Mouse (Mus musculus) Patski (cell line): ENCODE data around the gene Spsb4. TPM values are rescaled to one million over a fixed set of nuclear protein-coding genes. Genes with fewer than 3 reads are reported as not detected.

Source experiments
- ATAC-seq: fragments of 100-300 bp; one replicate; pipeline ENCODE4 v1.8.0; 2021
- CTCF ChIA-PET: fragments of 350-600 bp; sonication (Branson Sonifier 250); formaldehyde crosslinking; loops from one replicate; lab custom pipeline; 2022; ENCODE audit warnings: inconsistent platforms; lab: Charles Lee
- POLR2A ChIA-PET: fragments of 350-600 bp; sonication (Branson Sonifier 250); formaldehyde crosslinking; loops from one replicate; lab custom pipeline; 2022; ENCODE audit warnings: antibody characterized with exemption, inconsistent platforms; lab: Charles Lee
- DNase-seq: peaks from one replicate; pipeline ENCODE4 v3.0.0-alpha.2; 2011; ENCODE audit warnings: low read depth, low spot score
- H3K27me3 ChIP-seq: fragments of 371-371 bp; one replicate; pipeline ENCODE4 v1.5.1; 2021
- CTCF ChIP-seq: fragments of 100-300 bp; IDR thresholded peaks from one replicate; pipeline ENCODE4 v1.5.1; 2021
- in situ Hi-C: fragments of 300-500 bp; cut with MboI; formaldehyde crosslinking; loops from 3 replicates; pipeline ENCODE4 v1.11.1; 2018; ENCODE audit warnings: low pct_unique_long_range_greater_than_20kb, mixed read lengths
- polyA plus RNA-seq: library from polyadenylated mRNA; unstranded; gene quantifications from one replicate; pipeline ENCODE4 v1.2.3, GENCODE M21; 2021

The Spsb4 gene
- polyA plus RNA-seq, 1 experiment from 2014 or later, result 19.0 TPM

DNA sequence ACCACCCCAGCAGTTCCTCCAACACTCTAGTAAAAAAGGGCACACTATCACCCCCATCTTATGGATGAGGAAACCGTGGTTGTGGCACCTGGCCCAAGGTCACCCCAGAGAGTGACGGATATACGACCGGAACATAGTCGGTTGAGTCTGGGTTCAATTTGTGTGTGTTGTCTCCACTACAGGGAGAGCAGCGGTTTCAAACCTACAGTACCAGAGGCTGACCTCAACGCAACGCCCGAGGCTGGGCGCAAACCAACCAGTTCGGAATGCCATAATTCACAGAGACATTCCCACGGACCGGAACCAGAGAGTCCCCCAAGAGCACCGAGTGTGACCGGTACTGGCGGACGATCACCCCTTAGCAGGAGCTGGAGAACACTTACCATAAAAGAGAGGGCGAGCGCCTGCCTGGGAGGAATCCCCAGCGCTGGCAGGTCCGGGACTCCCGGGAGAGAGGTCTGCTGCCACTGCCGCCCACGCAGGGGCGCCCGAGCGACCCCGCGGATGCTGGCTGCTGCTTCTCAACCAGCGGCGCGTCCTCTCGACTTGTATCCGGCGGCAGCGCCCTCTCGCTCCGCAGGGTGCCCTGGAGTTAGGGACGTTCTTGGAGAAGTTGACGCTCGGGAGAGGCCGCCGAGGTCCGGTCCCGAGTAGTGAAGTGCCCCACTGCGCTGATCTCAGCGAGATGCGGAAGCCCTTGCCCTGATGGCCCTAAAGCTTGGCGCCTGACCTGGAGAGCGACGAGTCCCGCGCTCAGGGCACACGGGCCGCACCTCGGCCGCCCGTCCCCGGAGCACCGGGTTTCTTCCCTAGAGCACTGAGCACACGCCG is 617 bp downstream of the Spsb4 start:
- POLR2A ChIA-PET, result interaction anchor here (0.6 to 3.0 kb wide), 6 partner anchors 16 to 732 kb away, joined by 3 to 11 read pairs (median 5); no protein-coding TSS in a partner anchor
- ATAC-seq, result peak; percentile 74

DNA sequence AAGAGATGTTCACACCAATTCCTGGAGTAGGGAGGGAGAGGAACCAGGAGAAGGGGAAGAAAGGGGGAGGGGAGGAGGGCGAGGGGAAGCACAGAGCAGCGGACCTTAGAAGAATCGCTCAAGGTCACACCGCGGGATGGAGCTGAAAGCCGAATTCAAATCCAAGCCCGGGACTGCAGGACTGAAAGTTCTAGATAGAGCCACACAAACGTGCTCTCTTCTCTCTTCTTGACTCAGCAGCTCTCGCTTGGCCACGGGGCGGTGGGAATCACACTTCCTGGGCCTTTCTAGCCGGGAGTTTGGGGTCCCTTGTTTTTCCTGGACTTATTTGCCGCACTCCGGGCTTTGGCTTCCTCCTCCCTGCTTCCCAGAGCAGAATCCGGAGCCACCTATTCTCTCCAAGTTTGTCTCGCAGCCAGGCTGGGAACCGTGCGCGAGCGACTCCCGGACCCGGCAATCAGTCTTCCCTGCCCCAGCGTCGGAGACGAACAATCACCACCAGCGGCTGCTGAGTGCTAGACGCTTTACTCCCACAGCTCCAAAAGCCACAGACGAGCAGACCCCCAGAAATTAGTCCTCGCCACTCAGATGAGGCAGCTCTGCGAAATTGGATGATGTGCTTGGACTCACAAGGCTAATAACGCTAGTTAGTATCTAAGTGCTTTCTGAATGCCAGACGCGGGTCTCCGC is 1.4 kb downstream of the Spsb4 start:
- in situ Hi-C loops, result loop anchor here (5.0 kb wide), 1 partner anchor 55 kb away; no protein-coding TSS in a partner anchor
- DNase-seq, result no peak
- ChIA-PET CTCF (interaction anchor here (1.0 to 1.9 kb wide), 6 partner anchors 14 to 101 kb away, joined by 3 to 6 read pairs (median 3); no protein-coding TSS in a partner anchor), POLR2A (interaction anchor here (1.2 to 3.0 kb wide), 5 partner anchors 15 to 96 kb away, joined by 4 to 11 read pairs (median 6); no protein-coding TSS in a partner anchor)
- no peaks in the 10 kb centered on the region for H3K27me3 ChIP-seq
- ATAC-seq, result no peak
- TF ChIP-seq CTCF, result no peak

More for the DNA sequence above, 617 bp downstream of the Spsb4 start:
- DNase-seq, result no peak
- CTCF ChIA-PET, result interaction anchor here (0.8 to 2.6 kb wide), 9 partner anchors 38 to 143 kb away, joined by 3 to 8 read pairs (median 3); no protein-coding TSS in a partner anchor
- H3K27me3 ChIP-seq, result no peaks in the 10 kb centered on the region
- no peak for TF ChIP-seq CTCF
- in situ Hi-C loops, result loop anchor here (5.0 kb wide), 1 partner anchor 56 kb away; no protein-coding TSS in a partner anchor

DNA sequence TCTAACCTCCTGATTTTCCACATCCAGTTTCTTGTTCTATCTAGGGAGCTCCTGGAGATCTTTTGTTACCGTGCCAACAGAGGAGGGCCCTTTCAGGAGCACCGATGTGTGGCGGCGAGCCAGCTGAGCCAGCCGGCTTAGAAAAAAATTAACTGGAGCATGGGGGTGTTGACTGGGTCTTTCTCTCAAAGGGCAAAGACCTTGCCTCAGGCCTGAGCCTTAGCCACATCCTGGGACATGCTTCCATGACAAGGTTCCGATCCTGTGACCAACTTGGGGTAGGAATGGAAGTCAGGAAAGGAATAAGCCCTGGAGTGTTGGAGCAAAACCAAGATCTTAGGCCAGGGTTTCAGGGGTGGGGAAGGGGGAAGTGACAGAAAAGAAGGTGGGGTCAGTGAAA is 2.9 kb downstream of the Spsb4 start:
- ATAC-seq, result peak; percentile 1
- TF ChIP-seq CTCF, result no peak
- POLR2A ChIA-PET, result interaction anchor here (1.4 to 3.0 kb wide), 3 partner anchors 53 to 95 kb away, joined by 4 to 9 read pairs (median 4); no protein-coding TSS in a partner anchor
- in situ Hi-C loops, result loop anchor here (5.0 kb wide), 1 partner anchor 53 kb away; no protein-coding TSS in a partner anchor
- H3K27me3 ChIP-seq, result no peaks in the 10 kb centered on the region
- CTCF ChIA-PET, result interaction anchor here (1.0 to 1.9 kb wide), 5 partner anchors 24 to 99 kb away, joined by 3 to 6 read pairs (median 5); no protein-coding TSS in a partner anchor
- DNase-seq, result peak; percentile 83

DNA sequence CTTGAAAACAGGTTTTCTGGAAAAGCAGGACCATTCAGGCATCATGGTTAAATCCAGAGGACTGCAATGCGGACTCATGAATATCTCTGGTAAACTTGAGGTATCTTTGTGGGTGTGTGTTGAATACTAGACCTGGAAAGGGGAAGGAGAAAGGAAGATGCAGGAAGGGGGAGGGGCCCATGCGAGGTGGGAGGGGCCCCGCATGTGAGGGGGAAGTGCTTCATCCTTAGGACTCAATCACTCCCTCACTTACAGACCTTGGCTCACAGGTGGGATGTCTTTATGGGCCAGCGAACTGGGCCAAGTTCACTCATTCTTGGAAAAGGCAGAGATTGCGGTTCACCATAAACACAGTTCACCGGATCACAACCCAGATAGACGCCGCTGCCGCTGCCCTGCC is 4.9 kb downstream of the Spsb4 start:
- in situ Hi-C loops, result no loop called here
- ChIA-PET CTCF (interaction anchor here (1.1 to 1.5 kb wide), 2 partner anchors 17 to 50 kb away, joined by 4 read pairs; no protein-coding TSS in a partner anchor), POLR2A (no interaction called here)
- H3K27me3 ChIP-seq, result no peaks in the 10 kb centered on the region
- TF ChIP-seq CTCF, result no peak
- no peak for DNase-seq
- ATAC-seq, result no peak

DNA sequence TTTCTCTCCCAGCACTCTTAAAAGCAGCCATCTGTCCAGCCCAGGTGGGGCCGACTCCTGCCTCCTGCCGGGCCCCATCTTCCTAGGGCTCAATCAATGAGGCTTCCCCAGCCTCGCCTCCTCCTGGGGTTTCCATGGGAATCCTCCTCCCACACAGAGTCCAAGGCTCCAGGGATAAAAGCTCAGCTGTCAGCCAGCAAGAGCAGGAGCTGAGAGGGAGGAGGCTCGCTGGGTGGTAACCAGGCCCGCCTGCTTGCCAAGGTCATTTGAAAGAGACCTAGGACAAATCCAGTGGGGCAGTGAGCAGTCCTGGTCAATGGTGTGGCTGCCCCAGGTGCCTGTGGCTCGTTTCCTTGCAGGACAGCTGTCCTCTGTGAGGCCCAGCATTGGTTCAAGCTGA is 5.5 kb downstream of the Spsb4 start:
- TF ChIP-seq CTCF, result no peak
- H3K27me3 ChIP-seq, result no peaks in the 10 kb centered on the region
- in situ Hi-C loops, result no loop called here
- ATAC-seq (no peak), DNase-seq (no peak)
- ChIA-PET CTCF (interaction anchor here (1.1 to 1.5 kb wide), 2 partner anchors 16 to 50 kb away, joined by 4 read pairs; no protein-coding TSS in a partner anchor), POLR2A (no interaction called here)

DNA sequence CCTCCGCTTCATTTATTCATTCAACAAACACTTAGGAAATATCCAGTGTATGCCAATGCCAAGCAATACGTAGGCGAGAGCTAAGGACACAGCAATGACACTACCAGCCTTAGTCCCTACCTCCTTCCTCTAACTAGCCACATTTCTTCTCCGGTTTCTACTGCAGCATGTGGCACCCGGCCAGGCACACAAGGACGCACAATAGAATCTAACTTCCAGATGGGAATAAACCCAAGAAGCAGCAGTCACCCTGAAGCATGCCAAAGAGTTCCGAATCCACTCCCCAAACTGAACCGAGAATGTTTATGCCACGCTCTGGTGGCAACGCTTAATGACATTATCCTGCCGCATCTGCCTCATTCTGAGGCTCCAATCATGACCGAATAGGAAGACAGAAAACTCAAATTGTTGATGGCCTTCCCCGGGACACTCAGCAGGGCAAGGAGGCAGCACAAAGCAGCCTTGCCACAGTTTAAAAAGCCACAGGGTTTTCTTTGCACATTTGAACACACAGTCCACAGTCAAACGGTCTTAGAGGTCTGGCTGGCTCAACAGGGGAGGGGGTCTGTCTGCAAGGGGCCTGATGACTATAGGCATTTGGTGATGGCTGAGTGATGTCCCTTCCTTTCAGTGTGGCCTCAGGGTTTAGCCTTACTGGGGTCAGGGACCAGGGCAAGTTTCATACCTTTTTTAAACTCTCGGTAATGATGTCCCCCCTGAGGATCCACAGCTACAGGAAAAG is 7.0 kb downstream of the Spsb4 start:
- DNase-seq (no peak), ATAC-seq (no peak)
- no peaks in the 10 kb centered on the region for H3K27me3 ChIP-seq
- no peak for TF ChIP-seq CTCF
- ChIA-PET CTCF (no interaction called here), POLR2A (no interaction called here)
- in situ Hi-C loops, result no loop called here

DNA sequence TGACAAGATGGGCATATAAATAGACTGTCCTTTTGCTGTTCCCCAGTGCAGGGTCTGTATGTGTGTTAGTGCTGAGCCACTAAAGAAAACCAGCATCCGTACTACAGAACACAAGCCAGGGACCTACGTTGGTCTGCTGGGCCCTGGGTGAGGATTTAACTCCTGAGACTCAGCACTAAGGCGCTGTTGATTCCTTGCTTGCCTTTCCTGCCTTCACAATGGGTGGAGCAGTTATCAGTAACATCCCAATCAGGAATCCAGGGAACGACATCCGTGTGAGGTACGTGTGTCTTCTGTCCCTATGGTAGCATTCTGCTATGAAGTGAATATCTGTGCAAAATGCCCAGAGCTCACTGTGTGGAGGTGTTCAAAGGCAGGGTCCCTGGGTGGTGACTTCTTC is 8.2 kb downstream of the Spsb4 start:
- in situ Hi-C loops, result no loop called here
- ChIA-PET CTCF (no interaction called here), POLR2A (no interaction called here)

DNA sequence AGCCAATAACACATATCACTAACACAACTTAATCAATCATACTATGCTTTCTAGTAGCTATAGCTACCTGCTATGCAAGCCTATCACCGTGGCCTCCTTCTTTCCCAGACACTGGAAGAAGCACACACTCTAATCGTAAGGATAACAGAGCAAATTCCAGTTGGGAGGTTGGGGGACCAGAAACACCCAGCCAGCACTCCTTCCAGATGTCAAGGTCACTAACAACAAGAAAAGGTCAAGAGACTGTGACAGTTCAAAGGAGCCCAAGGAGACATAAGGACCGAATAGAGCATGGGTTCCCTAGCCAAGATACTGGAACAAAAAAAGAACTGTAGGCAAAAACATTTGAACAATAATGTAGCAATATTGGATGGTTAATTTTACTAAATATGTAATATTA is 13.9 kb downstream of the Spsb4 start:
- DNase-seq, result no peak
- CTCF ChIA-PET, result no interaction called here
- H3K27me3 ChIP-seq, result no peaks in the 10 kb centered on the region
- in situ Hi-C loops, result no loop called here
- POLR2A ChIA-PET, result no interaction called here
- no peak for TF ChIP-seq CTCF
- ATAC-seq, result no peak

More for the DNA sequence above, 8.2 kb downstream of the Spsb4 start:
- ATAC-seq (no peak), DNase-seq (no peak)
- H3K27me3 ChIP-seq, result no peaks in the 10 kb centered on the region
- TF ChIP-seq CTCF, result no peak

DNA sequence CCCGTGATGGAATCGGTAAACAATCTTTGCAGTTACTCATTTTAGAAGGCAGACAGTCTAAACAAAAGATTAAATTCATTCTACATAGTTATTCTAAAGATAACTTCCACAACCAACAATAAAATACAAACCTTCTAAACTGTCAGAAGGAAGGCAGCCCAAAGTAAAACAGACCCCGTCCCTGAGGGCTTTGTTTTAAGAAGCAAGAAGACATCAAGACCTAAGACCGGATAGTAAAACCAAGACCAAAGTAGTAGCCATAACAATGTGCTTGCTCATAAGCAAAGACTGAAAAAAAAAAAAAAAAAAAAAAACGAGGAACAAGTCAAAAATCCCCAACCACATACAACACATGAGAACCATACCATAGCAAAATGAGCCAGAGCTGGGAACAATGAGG is 15.5 kb downstream of the Spsb4 start:
- ATAC-seq, result no peak
- DNase-seq, result no peak
- ChIA-PET CTCF (interaction anchor here (0.8 kb wide), 1 partner anchor 14 kb away, joined by 3 read pairs; no protein-coding TSS in a partner anchor), POLR2A (no interaction called here)
- no peaks in the 10 kb centered on the region for H3K27me3 ChIP-seq
- in situ Hi-C loops, result no loop called here
- no peak for TF ChIP-seq CTCF
